Mouse (Mus musculus) stomach, postnatal 0 days (tissue): Measurements from ENCODE around the gene Frat1.

Source experiments
- CTCF ChIP-seq: IDR thresholded peaks from 2 replicates; pipeline ENCODE4 v1.5.1; 2016; ENCODE audit warnings: antibody characterized with exemption, low read depth, mild to moderate bottlenecking, moderate library complexity
- EP300 ChIP-seq: optimal IDR thresholded peaks from 2 replicates; pipeline ENCODE3; 2016; ENCODE audit warnings: antibody characterized with exemption

- TF ChIP-seq CTCF (peak; percentile 36), EP300 (no peak)
These were observed 16.8 kb downstream of the Frat1 start for GRCm38 (mm10) chr19:41846366-41847090.
